Mouse (Mus musculus) liver, adult 10 weeks (tissue): ENCODE results near the gene Obp2a. TPM values are rescaled to one million over a fixed set of nuclear protein-coding genes. Genes with fewer than 3 reads are reported as not detected.

Experiments
- polyA plus RNA-seq: library from polyadenylated mRNA; stranded (reverse); fragments of 350-450 nt; fragmentation: Illumina TruSeq; extraction: RNeasy Lipid Tissue Mini Kit (QIAGEN cat#74804); gene quantifications from one replicate; pipeline ENCODE4 v1.2.3, GENCODE M21; 2014; ENCODE audit warnings: low read depth, low replicate concordance

The Obp2a gene
- polyA plus RNA-seq, result not detected

GRCm38 (mm10) chr2:25699743-25700142 is at the start of gene Obp2a:
Gene Obp2a (plus strand): TSS chr2:25700043.

GRCm38 (mm10) chr2:25652902-25653301 is 46.9 kb upstream of the Obp2a start, which contains the start of gene Lcn8:
Gene Lcn8 (plus strand): TSS chr2:25653120.

GRCm38 (mm10) chr2:25657652-25658051 is 42.2 kb upstream of the Obp2a start, which contains the start of gene Lcn5:
Gene Lcn5 (plus strand): TSS chr2:25657952.

DNA sequence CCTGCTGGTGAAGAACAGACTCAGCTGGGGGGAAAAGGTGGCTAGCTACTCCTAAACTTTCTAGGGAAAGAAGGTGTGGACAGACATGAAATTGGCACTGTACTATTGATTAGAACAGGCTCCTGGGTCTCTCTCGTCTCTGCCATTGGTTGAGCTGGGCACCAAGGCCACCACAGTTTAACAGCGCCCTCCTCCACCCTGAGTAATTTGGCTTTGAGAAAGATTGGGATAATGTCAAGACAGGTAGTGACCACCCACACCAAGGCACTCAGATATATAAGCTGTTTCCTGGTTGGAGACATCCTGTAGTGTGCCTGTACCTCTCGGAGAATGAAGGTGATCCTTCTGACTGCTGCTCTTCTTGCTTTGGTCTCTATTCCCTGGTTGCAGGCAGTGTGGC is 23.4 kb upstream of the Obp2a start, which contains the start of gene Lcn6:
TSS of gene Lcn6 (plus strand) at position 301 of the 400 bp plus-strand sequence.

GRCm38 (mm10) chr2:25682426-25682825 is 17.4 kb upstream of the Obp2a start, which contains the start of gene Lcn10:
Gene Lcn10 (plus strand): TSS chr2:25682726.

GRCm38 (mm10) chr2:25706643-25707481 is 7.0 kb downstream of the Obp2a start, which contains the start of gene Bmyc:
Gene Bmyc (plus strand): TSS chr2:25706739.

GRCm38 (mm10) chr2:25736709-25737108 is 36.9 kb downstream of the Obp2a start, which contains the start of gene Obp2b:
Gene Obp2b (plus strand): TSS chr2:25737009.

Other genes with a start within 250 kb of the Obp2a start
- gene Clic3, start 243.2 kb upstream of the Obp2a start, polyA plus RNA-seq, result not detected
- 57.0 TPM for gene Paxx, start 238.9 kb upstream of the Obp2a start, polyA plus RNA-seq
- 2.1 TPM for gene Ptgds, start 230.0 kb upstream of the Obp2a start, polyA plus RNA-seq
- gene Lcn12, start 206.1 kb upstream of the Obp2a start, polyA plus RNA-seq, result not detected
- gene Fbxw5, start 199.3 kb upstream of the Obp2a start, polyA plus RNA-seq, result 1.9 TPM
- 156 TPM for gene C8g, start 198.3 kb upstream of the Obp2a start, polyA plus RNA-seq
- gene Traf2, start 153.1 kb upstream of the Obp2a start, polyA plus RNA-seq, result 0.93 TPM
- gene Edf1, start 142.2 kb upstream of the Obp2a start, polyA plus RNA-seq, result 9.1 TPM
- gene Mamdc4, start 125.2 kb upstream of the Obp2a start, polyA plus RNA-seq, result not detected
- gene Phpt1, start 124.8 kb upstream of the Obp2a start, polyA plus RNA-seq, result 3.5 TPM
- not detected for gene Ajm1, start 118.3 kb upstream of the Obp2a start, polyA plus RNA-seq
- 7.1 TPM for gene Rabl6, start 91.5 kb upstream of the Obp2a start, polyA plus RNA-seq
- gene Ccdc183, start 82.4 kb upstream of the Obp2a start, polyA plus RNA-seq, result not detected
- 7.4 TPM for gene Tmem141, start 78.0 kb upstream of the Obp2a start, polyA plus RNA-seq
- gene Fcna, start 72.0 kb upstream of the Obp2a start, polyA plus RNA-seq, result 34.9 TPM
- not detected for gene Lcn8, start 46.9 kb upstream of the Obp2a start, polyA plus RNA-seq
- not detected for gene Lcn5, start 42.1 kb upstream of the Obp2a start, polyA plus RNA-seq
- gene Lcn6, start 23.3 kb upstream of the Obp2a start, polyA plus RNA-seq, result not detected
- not detected for gene Lcn10, start 17.3 kb upstream of the Obp2a start, polyA plus RNA-seq
- gene Bmyc, start 6.7 kb downstream of the Obp2a start, polyA plus RNA-seq, result 0.72 TPM
- not detected for gene Obp2b, start 37.0 kb downstream of the Obp2a start, polyA plus RNA-seq
- gene Lcn3, start 65.5 kb downstream of the Obp2a start, polyA plus RNA-seq, result not detected
- not detected for gene Lcn11, start 77.0 kb downstream of the Obp2a start, polyA plus RNA-seq
- not detected for gene Gm13539, start 82.2 kb downstream of the Obp2a start, polyA plus RNA-seq
- not detected for gene Glt6d1, start 115.8 kb downstream of the Obp2a start, polyA plus RNA-seq
- gene Lcn9, start 123.1 kb downstream of the Obp2a start, polyA plus RNA-seq, result not detected
- gene Sohlh1, start 147.2 kb downstream of the Obp2a start, polyA plus RNA-seq, result not detected
- gene Kcnt1, start 163.7 kb downstream of the Obp2a start, polyA plus RNA-seq, result not detected